Mouse (Mus musculus): ENCODE data around the gene Tuft1.

DNA sequence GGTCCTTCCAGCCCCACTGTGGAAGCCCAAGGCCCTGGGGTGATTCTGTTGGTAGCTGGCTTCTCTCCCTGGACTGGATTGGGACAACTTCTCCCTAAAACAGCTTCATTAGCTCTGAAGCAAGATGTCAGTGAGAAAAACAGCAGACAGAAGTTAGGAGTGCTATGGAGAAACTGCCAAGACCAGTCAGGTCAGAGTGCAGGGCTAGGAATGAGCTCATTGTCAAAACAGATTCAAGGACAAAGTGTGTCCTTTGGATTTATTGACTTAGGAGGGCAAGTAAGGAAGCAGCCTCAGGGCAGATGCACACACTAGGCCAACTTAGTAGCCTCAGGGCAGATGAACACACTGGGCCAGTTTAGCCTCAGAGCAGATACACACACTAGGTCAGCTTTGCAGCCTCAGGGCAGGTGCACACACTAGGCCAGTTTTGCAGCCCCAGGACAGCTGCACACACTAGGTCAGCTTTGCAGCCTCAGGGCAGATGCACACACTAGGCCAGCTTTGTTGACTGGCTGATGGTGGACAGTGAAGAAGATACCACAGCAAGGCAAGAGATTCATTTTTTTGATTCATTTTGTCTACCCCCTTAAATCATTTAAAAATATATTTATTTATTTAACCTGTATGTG lies 32.1 kb upstream of the Tuft1 start:
- TF ChIP-seq USF1 (IDR thresholded peaks at IDR 0.05; ENCODE audit: low read depth, low read length) (no peak), SIN3A (IDR thresholded peaks at IDR 0.05; ENCODE audit: low read length) (no peak), UBTF (IDR thresholded peaks at IDR 0.05; ENCODE audit: low read depth, low read length) (no peak), POLR2A (IDR thresholded peaks at IDR 0.05; ENCODE audit: low read depth, low read length) (no peak), EP300 (IDR thresholded peaks at IDR 0.05; ENCODE audit: low read length) (no peak), SMC3 (IDR thresholded peaks at IDR 0.05; ENCODE audit: low read depth, low read length) (no peak), CTCF (conservative IDR thresholded peaks at IDR 0.05 in 1 of 2, IDR thresholded peaks at IDR 0.05 in 1 of 2; ENCODE audit: low read depth in 2 of 2, low read length in 2 of 2) (no peak), MEF2A (IDR thresholded peaks at IDR 0.05; ENCODE audit: borderline replicate concordance, low read depth, low read length) (no peak), NELFE (IDR thresholded peaks at IDR 0.05; ENCODE audit: low read depth, low read length) (no peak), MAFK (IDR thresholded peaks at IDR 0.05; ENCODE audit: insufficient replicate concordance, low read length) (no peak), ELF1 (IDR thresholded peaks at IDR 0.05; ENCODE audit: low read depth, low read length) (no peak), USF2 (conservative IDR thresholded peaks at IDR 0.05; ENCODE audit: low read depth, low read length) (no peak), CHD1 (IDR thresholded peaks at IDR 0.05; ENCODE audit: low read depth, low read length) (no peak)
